Mouse (Mus musculus) liver, adult 2 months (tissue): ENCODE data around the gene Arhgef38. TPM values are rescaled to one million over a fixed set of nuclear protein-coding genes. Genes with fewer than 3 reads are reported as not detected.

Source experiments
- DNase-seq: peaks from one replicate; pipeline ENCODE4 v3.0.0-alpha.2; 2011; ENCODE audit warnings: low read depth, low spot score; ENCODE audit errors: extremely low read depth
- H3K27ac ChIP-seq: fragments of 200-500 bp; replicated peaks from 2 replicates; pipeline ENCODE4 v1.5.1; 2012; ENCODE audit warnings: low read depth, mild to moderate bottlenecking, control low read depth, inconsistent platforms, low read length; ENCODE audit not compliant: insufficient read depth
- H3K27me3 ChIP-seq: fragments of 200-500 bp; 2 replicates; pipeline ENCODE4 v1.6.1; 2012; ENCODE audit warnings: mild to moderate bottlenecking, moderate library complexity, low read length, inconsistent platforms; ENCODE audit not compliant: control insufficient read depth, insufficient read depth
- H3K36me3 ChIP-seq: fragments of 200-500 bp; 2 replicates; pipeline ENCODE4 v1.6.1; 2012; ENCODE audit warnings: low read length, inconsistent platforms; ENCODE audit not compliant: control insufficient read depth, insufficient read depth
- H3K4me1 ChIP-seq: fragments of 200-500 bp; 2 replicates; pipeline ENCODE4 v1.6.1; 2011; ENCODE audit warnings: low read length; ENCODE audit not compliant: control insufficient read depth, insufficient read depth
- H3K4me3 ChIP-seq: fragments of 200-500 bp; 2 replicates; pipeline ENCODE4 v1.5.1; 2011; ENCODE audit warnings: low read depth, mild to moderate bottlenecking, control low read depth, low read length, moderate library complexity; ENCODE audit not compliant: insufficient read depth
- H3K79me2 ChIP-seq: fragments of 200-500 bp; 2 replicates; pipeline ENCODE4 v1.6.1; 2012; ENCODE audit warnings: inconsistent platforms, mild to moderate bottlenecking, low read length, moderate library complexity; ENCODE audit not compliant: control insufficient read depth, insufficient read depth
- H3K9ac ChIP-seq: fragments of 200-500 bp; 2 replicates; pipeline ENCODE4 v1.6.1; 2012; ENCODE audit warnings: low read depth, mild to moderate bottlenecking, control low read depth, inconsistent platforms, low read length
- CTCF ChIP-seq: fragments of 200-500 bp; IDR thresholded peaks from 2 replicates; pipeline ENCODE4 v1.5.1; 2011; ENCODE audit warnings: low read depth, low read length, control low read depth
- POLR2A ChIP-seq: fragments of 200-500 bp; IDR thresholded peaks from 2 replicates; pipeline ENCODE4 v1.6.1; 2011; ENCODE audit warnings: low read length, control low read depth; ENCODE audit not compliant: insufficient read depth; ENCODE audit errors: extremely low read depth
- WGBS: fragments of 180-500 bp; shearing (Covaris S2); methylation state at CpG from one replicate; pipeline ENCODE4 v1.1.7; 2018; 5-methylcytosine and 5-hydroxymethylcytosine counted together
- polyA plus RNA-seq: library from polyadenylated mRNA; depleted of rRNA; stranded (reverse); fragments of >200 nt; gene quantifications from 2 replicates; pipeline ENCODE4 v1.2.3, GENCODE M21; 2012
- total RNA-seq: library from RNA; depleted of rRNA; stranded (reverse); fragments of >200 nt; gene quantifications from 2 replicates; pipeline ENCODE4 v1.2.3, GENCODE M21; 2014

The Arhgef38 gene
- total and polyA plus RNA-seq, 2 experiments: 0.09 TPM; not detected in 1

DNA sequence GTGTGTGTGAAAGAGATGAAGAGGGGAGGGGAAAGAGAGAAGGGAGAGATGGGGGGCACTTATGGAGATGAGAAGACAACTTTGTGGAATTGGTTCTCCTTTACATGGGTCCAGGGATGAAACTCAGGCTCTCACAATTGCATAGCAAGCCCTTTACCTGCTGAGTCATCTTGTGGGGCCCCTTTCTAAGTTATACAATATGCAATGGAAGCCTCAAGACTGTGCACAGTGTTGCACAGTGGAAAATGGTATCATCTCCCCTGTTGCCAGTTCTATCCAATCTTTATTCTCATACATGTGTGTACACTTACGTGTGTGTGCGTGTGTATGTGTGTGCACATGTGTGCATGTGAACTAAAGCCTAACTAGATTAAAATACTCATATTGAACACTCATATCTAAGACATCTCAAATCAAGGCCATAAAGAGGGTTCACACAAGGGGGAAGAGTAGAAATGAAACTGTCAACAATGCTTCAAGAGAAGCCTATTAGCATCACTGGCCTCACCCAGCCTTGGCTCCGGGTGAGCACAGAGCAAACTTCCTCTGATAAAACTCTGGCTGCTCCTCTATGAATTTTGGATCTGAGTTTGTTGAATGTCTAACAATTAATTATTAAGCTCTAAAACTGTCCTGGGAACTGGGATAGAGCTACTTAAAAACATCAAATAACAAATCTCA is 21.2 kb downstream of the Arhgef38 start:
- Histone ChIP-seq H3K79me2 (no peaks in the 10 kb centered on the region), H3K4me1 (no peaks in the 10 kb centered on the region), H3K27ac (no peak overlapping the region), H3K36me3 (no peaks in the 10 kb centered on the region), H3K4me3 (no peak overlapping the region), H3K27me3 (no peaks in the 10 kb centered on the region), H3K9ac (no peak overlapping the region)
- 75% methylated on average over 3 of the region's 3 CpGs for WGBS
- DNase-seq: no peak
- TF ChIP-seq CTCF: no peak
- TF ChIP-seq POLR2A: no peak

DNA sequence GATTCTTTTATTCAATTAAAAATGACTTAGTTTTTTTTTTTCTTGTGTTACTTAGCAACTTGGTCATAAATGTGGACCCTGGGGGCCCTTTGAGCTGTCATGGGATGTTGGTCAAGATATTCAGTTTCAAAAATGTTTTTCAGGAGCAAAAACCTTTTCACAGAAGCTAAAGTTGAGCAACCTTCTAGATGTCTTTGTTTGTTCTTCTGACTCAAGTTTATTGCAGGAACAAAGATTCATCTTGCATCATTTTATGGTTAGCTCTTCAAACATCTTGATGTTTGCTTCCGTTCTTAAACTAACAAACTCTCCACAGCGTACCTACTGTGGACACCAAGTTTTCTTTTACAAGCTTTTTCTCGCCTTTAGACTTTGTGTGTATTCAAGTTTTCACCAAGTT is 23.4 kb downstream of the Arhgef38 start:
- TF ChIP-seq POLR2A (no peak), CTCF (no peak)

DNA sequence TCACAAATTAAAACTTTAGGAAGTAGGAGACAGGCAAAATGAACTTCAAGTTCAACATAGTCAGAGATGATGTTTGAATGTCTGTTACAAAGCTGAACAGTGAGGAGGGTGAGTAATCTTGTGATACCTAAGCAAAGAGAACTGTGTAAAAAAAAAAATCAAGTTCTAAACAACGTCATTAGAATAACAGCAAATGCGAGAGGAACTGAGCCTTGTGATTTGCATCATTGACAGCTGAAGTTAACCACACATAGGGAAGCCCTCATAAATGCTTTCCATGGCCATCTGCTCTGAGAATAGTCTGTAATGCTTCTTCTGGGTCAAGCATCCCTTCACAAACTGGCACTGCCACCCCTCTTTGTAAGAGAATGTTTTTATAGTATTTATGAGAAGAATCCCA is 31.0 kb downstream of the Arhgef38 start:
- H3K4me3 ChIP-seq: no peak overlapping the region
- H3K36me3 ChIP-seq: no peaks in the 10 kb centered on the region
- no peak for TF ChIP-seq POLR2A
- TF ChIP-seq CTCF: no peak
- no peak for DNase-seq
- WGBS: 78% methylated on average over 2 of the region's 2 CpGs
- no peaks in the 10 kb centered on the region for H3K27me3 ChIP-seq
- H3K9ac ChIP-seq: no peak overlapping the region
- H3K4me1 ChIP-seq: no peaks in the 10 kb centered on the region
- no peak overlapping the region for H3K27ac ChIP-seq
- no peaks in the 10 kb centered on the region for H3K79me2 ChIP-seq

More for the DNA sequence above, 23.4 kb downstream of the Arhgef38 start:
- Histone ChIP-seq H3K27ac (no peak overlapping the region), H3K9ac (no peak overlapping the region), H3K36me3 (no peaks in the 10 kb centered on the region), H3K4me3 (no peak overlapping the region), H3K4me1 (no peaks in the 10 kb centered on the region), H3K79me2 (no peaks in the 10 kb centered on the region), H3K27me3 (no peaks in the 10 kb centered on the region)
- 35% methylated on average over 3 of the region's 3 CpGs for WGBS
- no peak for DNase-seq

DNA sequence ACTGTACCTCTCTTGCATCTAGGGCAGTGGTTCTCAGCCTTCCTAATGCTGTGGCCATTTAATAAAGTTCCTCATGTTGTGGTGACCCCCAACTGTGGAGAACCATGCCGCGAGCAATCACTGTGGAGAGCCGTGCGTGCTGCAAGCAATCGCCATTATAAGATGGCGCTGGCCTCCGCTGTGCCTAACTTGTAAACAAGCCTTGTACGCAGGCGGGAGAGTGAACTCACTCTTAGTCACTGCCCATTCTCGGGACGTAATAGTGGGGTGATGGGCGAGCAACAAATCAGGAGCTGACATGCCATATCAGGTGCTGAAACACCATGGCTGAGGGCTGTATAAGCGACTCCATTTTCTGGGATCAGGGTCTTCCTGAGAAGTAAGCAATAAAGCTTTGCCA is 32.6 kb downstream of the Arhgef38 start:
- Histone ChIP-seq H3K4me3 (no peak overlapping the region), H3K4me1 (no peaks in the 10 kb centered on the region), H3K79me2 (no peaks in the 10 kb centered on the region), H3K27me3 (no peaks in the 10 kb centered on the region), H3K9ac (no peak overlapping the region), H3K36me3 (no peaks in the 10 kb centered on the region), H3K27ac (no peak overlapping the region)
- no peak for TF ChIP-seq POLR2A
- TF ChIP-seq CTCF: no peak
- DNase-seq: no peak
- 95% methylated on average over 13 of the region's 13 CpGs for WGBS

DNA sequence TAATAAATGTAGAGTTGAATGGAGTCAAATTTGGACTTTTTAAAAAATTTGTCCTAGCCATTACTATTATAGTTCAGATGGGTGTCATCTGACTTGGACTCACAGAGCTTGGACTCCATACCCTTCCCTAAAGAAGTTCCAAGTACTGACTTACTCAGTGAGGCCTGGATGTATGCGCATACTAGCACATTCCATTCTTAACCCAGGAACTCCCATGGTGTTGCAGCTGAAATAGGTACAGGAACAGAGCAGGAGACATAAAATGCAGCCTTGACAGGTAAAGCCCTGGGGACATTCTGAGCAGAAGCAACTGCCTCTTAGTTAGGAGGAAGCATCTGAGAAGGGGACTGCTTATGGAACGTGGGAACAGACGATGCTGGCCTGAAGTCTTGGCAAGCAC is 45.8 kb downstream of the Arhgef38 start:
- H3K27ac ChIP-seq: no peak overlapping the region
- no peak for DNase-seq
- WGBS: 89% methylated on average over 3 of the region's 3 CpGs
- no peaks in the 10 kb centered on the region for H3K36me3 ChIP-seq
- no peaks in the 10 kb centered on the region for H3K79me2 ChIP-seq
- H3K4me1 ChIP-seq: no peaks in the 10 kb centered on the region
- H3K9ac ChIP-seq: no peak overlapping the region
- no peaks in the 10 kb centered on the region for H3K27me3 ChIP-seq
- TF ChIP-seq POLR2A: no peak
- TF ChIP-seq CTCF: no peak
- no peak overlapping the region for H3K4me3 ChIP-seq

DNA sequence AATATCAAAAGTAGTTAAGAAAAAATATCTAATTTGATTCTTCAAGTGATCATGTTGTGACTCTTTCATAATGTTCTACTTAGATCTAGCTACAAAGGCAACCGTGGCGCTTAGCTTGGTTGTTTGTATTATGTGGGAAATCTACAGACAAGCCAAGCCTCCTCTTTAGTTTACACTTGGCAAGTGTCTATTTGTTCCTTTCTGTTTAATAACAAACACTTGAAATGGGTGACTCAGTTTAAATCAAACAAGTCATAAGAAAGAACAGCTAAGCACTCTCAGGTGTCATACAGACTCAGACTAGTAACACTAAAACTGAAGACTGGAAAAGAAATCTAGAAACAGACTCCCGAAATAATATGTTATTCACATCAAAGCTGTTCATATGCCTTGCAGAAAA is 47.2 kb downstream of the Arhgef38 start:
- DNase-seq: no peak
- Histone ChIP-seq H3K79me2 (no peaks in the 10 kb centered on the region), H3K9ac (no peak overlapping the region), H3K27me3 (no peaks in the 10 kb centered on the region), H3K4me1 (no peaks in the 10 kb centered on the region), H3K36me3 (no peaks in the 10 kb centered on the region), H3K27ac (no peak overlapping the region), H3K4me3 (no peak overlapping the region)
- TF ChIP-seq CTCF (no peak), POLR2A (no peak)
- WGBS: 55% methylated on average over 3 of the region's 3 CpGs
